Mouse (Mus musculus) heart, postnatal 0 days (tissue): Measurements from ENCODE around the gene Antxr1.

Source experiments
- CTCF ChIP-seq: IDR thresholded peaks from 2 replicates; pipeline ENCODE4 v1.5.1; 2016; ENCODE audit warnings: antibody characterized with exemption, control low read depth, low read depth
- EP300 ChIP-seq: IDR thresholded peaks from 2 replicates; pipeline ENCODE4 v1.6.1; 2016; ENCODE audit warnings: antibody characterized with exemption, low read depth

GRCm38 (mm10) chr6:87158062-87158623 lies 177.5 kb downstream of the Antxr1 start:
- no peak for TF ChIP-seq CTCF
- TF ChIP-seq EP300 = no peak
